Mouse (Mus musculus) MEL (cell line): ENCODE data around the gene Acss3.

ENCODE experiments used
- CTCF ChIP-seq, 3 experiments: IDR thresholded peaks in 2 of 3; conservative IDR thresholded peaks in 1 of 3; 2 replicates each; pipeline ENCODE4 v1.5.1; 2011 to 2012; ENCODE audit warnings: low read length in 3 of 3, low read depth in 2 of 3, mild to moderate bottlenecking in 2 of 3, improper control_type of control experiment in 1 of 3, inconsistent platforms in 1 of 3, mixed read lengths in 1 of 3, moderate library complexity in 1 of 3; ENCODE audit not compliant: control insufficient read depth in 1 of 3, insufficient read depth in 1 of 3, poor library complexity in 1 of 3, severe bottlenecking in 1 of 3
- EP300 ChIP-seq, 2 experiments: IDR thresholded peaks; 2 replicates each; pipeline ENCODE4 v1.6.1; 2011; ENCODE audit warnings: improper control_type of control experiment in 2 of 2, low read length in 2 of 2, low read depth in 1 of 2, mild to moderate bottlenecking in 1 of 2
- KAT2A ChIP-seq: conservative IDR thresholded peaks from 2 replicates; pipeline ENCODE4 v1.6.1; 2012; ENCODE audit warnings: low read depth, low read length, improper control_type of control experiment, inconsistent platforms
- MYB ChIP-seq: IDR thresholded peaks from 2 replicates; pipeline ENCODE4 v1.6.1; 2011; ENCODE audit warnings: mild to moderate bottlenecking, low read depth, low read length, improper control_type of control experiment
- MYC ChIP-seq: IDR thresholded peaks from 2 replicates; pipeline ENCODE4 v1.6.1; 2011; ENCODE audit warnings: low read depth, mild to moderate bottlenecking, low read length, improper control_type of control experiment, moderate library complexity
- POLR2A ChIP-seq, 2 experiments: IDR thresholded peaks; 2 replicates each; pipeline ENCODE4 v1.6.1; 2011 to 2012; ENCODE audit warnings: low read length in 2 of 2, mild to moderate bottlenecking in 2 of 2, control low read depth in 1 of 2, improper control_type of control experiment in 1 of 2, low read depth in 1 of 2, moderate library complexity in 1 of 2; ENCODE audit not compliant: control insufficient read depth in 1 of 2, insufficient read depth in 1 of 2, poor library complexity in 1 of 2
- POLR2AphosphoS2 ChIP-seq: IDR thresholded peaks from 2 replicates; pipeline ENCODE4 v1.6.1; 2011; ENCODE audit warnings: low read length, improper control_type of control experiment
- POLR2AphosphoS5 ChIP-seq: IDR thresholded peaks from 2 replicates; pipeline ENCODE4 v1.6.1; 2012; ENCODE audit warnings: low read depth, borderline replicate concordance, mild to moderate bottlenecking, inconsistent platforms, low read length, moderate library complexity, mixed read lengths
- TAL1 ChIP-seq: IDR thresholded peaks from 2 replicates; pipeline ENCODE4 v1.6.1; 2012; ENCODE audit warnings: mild to moderate bottlenecking, inconsistent platforms, low read length, moderate library complexity, mixed read lengths
- TBP ChIP-seq: IDR thresholded peaks from 2 replicates; pipeline ENCODE4 v1.8.0; 2011; ENCODE audit warnings: low read depth, low read length, improper control_type of control experiment
- USF1 ChIP-seq: IDR thresholded peaks from 2 replicates; pipeline ENCODE4 v1.6.1; 2014; ENCODE audit warnings: low read depth, mild to moderate bottlenecking, inconsistent platforms, low read length, improper control_type of control experiment, moderate library complexity
- ZC3H11A ChIP-seq: IDR thresholded peaks from 2 replicates; pipeline ENCODE4 v1.6.1; 2012; ENCODE audit warnings: low read depth, mild to moderate bottlenecking, inconsistent platforms, low read length, improper control_type of control experiment
- ZMIZ1 ChIP-seq: IDR thresholded peaks from 2 replicates; pipeline ENCODE4 v1.6.1; 2012; ENCODE audit warnings: low read depth, mild to moderate bottlenecking, inconsistent platforms, low read length, improper control_type of control experiment, moderate library complexity

- TF ChIP-seq CTCF (IDR thresholded peaks at IDR 0.05 in 2 of 3, conservative IDR thresholded peaks at IDR 0.05 in 1 of 3; ENCODE audit: control insufficient read depth in 1 of 3, insufficient read depth in 1 of 3, low read depth in 2 of 3, low read length in 3 of 3, poor library complexity in 1 of 3, severe bottlenecking in 1 of 3) (no peak), POLR2A (IDR thresholded peaks at IDR 0.05; ENCODE audit: control insufficient read depth in 1 of 2, insufficient read depth in 1 of 2, low read depth in 1 of 2, low read length in 2 of 2, poor library complexity in 1 of 2) (no peak), KAT2A (no peak), POLR2AphosphoS2 (no peak), MYC (no peak), ZC3H11A (no peak), TBP (no peak), EP300 (IDR thresholded peaks at IDR 0.05; ENCODE audit: low read depth in 1 of 2, low read length in 2 of 2) (no peak), POLR2AphosphoS5 (no peak), ZMIZ1 (no peak), TAL1 (no peak), USF1 (no peak), MYB (no peak)
These were observed 199.1 kb downstream of the Acss3 start for GRCm38 (mm10) chr10:106924334-106924733.
